17 mouse cellular contexts compared by ENCODE assay signal in the genomic region with DNA sequence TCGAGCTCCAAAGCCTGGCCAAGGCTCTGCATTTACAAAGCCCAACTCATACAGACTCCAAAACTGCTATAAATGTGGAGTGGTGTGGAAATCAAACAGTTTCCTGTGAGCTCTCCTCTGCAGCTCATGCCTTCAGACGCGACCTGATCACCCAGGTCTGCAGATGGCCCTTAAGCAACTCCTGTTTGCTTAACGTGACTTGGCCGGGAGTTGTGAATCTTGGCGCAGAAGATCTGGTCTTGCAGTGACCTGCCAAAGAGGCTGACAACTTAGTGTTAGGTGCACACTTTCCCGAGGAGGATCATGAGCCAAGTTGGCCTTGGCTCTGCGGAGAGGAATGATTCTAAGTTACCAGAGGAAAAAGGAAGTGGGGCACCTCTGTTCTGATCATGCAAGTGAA.
DNase-seq lines count a peak whose midpoint lies in the region; ATAC-seq and TF ChIP-seq lines count a peak whose summit lies in the region.
"Had no signal": no experiment of that assay in that cellular context is flagged by ENCODE, and none has a peak within 500 bp of the region (broad histone marks: within the 10 kb centered on the region; RNA-seq: fewer than 3 reads in every experiment).

No protein-coding gene starts in this region.

- H3K9me3 ChIP-seq in lung, postnatal 0 days (ENCODE audit: low read length) = no peaks in the 10 kb centered on the region
- H3K9me3 ChIP-seq: heart, embryonic 15.5 days had no signal

- no peaks in the 10 kb centered on the region for H3K4me1 ChIP-seq in lung, postnatal 0 days (ENCODE audit: insufficient read depth, low read depth, low read length)
- no peaks in the 10 kb centered on the region for H3K4me1 ChIP-seq in thymus, adult 2 months (replicated peaks; ENCODE audit: control insufficient read depth, insufficient read depth, low read length)
- H3K4me1 ChIP-seq: embryonic facial prominence, embryonic 12.5 days; heart, embryonic 15.5 days; midbrain, embryonic 10.5 days had no signal

- H3K4me3 ChIP-seq in gastrocnemius, adult 2 months = no peak overlapping the region
- no peak overlapping the region for H3K4me3 ChIP-seq in lung, postnatal 0 days (ENCODE audit: low read depth, low read length)
- H3K4me3 ChIP-seq in thymus, adult 2 months (ENCODE audit: control insufficient read depth, insufficient read depth, low read length) = no peak overlapping the region
- H3K4me3 ChIP-seq: embryonic facial prominence, embryonic 12.5 days; heart, embryonic 15.5 days; midbrain, embryonic 10.5 days had no signal

- H3K4me2 ChIP-seq in lung, postnatal 0 days (replicated peaks; ENCODE audit: low read depth, low read length) = no peak overlapping the region
- H3K4me2 ChIP-seq: embryonic facial prominence, embryonic 12.5 days; heart, embryonic 15.5 days had no signal

- no peak for ATAC-seq in lung, postnatal 0 days
- ATAC-seq in erythroblast, adult 5-6 weeks (replicated peaks; ENCODE audit: low FRiP score, poor library complexity, severe bottlenecking) = no peak
- ATAC-seq: forebrain, embryonic 16.5 days; liver, postnatal 0 days had no signal

- TF ChIP-seq EP300 in lung, postnatal 0 days (IDR thresholded peaks at IDR 0.05) = no peak

- H3K27ac ChIP-seq in gastrocnemius, adult 2 months = peak overlapping the region; percentile 54; the same call in 1 of the 2 replicates
- H3K27ac ChIP-seq in lung, postnatal 0 days (ENCODE audit: low read length) = no peak overlapping the region
- H3K27ac ChIP-seq in thymus, adult 2 months (ENCODE audit: control insufficient read depth, insufficient read depth, low read length) = no peak overlapping the region
- H3K27ac ChIP-seq: embryonic facial prominence, embryonic 12.5 days; heart, embryonic 15.5 days; midbrain, embryonic 10.5 days had no signal

- peak; percentile 38 for DNase-seq in adrenal gland, adult 2 months
- no peak for DNase-seq in adrenal gland, adult 18-20 months (ENCODE audit: low spot score in 2 of 2)
- DNase-seq in kidney, adult 11 months = peak; percentile 10
- DNase-seq in kidney, adult 18-20 months = no peak
- peak; percentile 87 for DNase-seq in gastrocnemius, adult 2 months
- peak; percentile 6 for DNase-seq in lung, postnatal 0 days (ENCODE audit: low spot score)
- no peak for DNase-seq in thymus, adult 2 months
- DNase-seq: cerebellum, adult 9-10 months; kidney, postnatal 14 days; liver, postnatal 0 days; retina, postnatal 1 day; thymus, adult 18-20 months had no signal

- intact Hi-C loops in gastrocnemius, adult 2 months (cut with DNase I) = loop anchor here (5.0 kb wide), 1 partner anchor 306 kb away; a partner anchor contains a TSS

- TF ChIP-seq CTCF in gastrocnemius, adult 2 months (IDR thresholded peaks at IDR 0.05) = no peak
- TF ChIP-seq CTCF in lung, postnatal 0 days (IDR thresholded peaks at IDR 0.05) = no peak
- no peak for TF ChIP-seq CTCF in thymus, adult 2 months (IDR thresholded peaks at IDR 0.05; ENCODE audit: borderline replicate concordance, control insufficient read depth, extremely low read depth, insufficient read depth, low read length, poor library complexity)

- H3K9ac ChIP-seq in lung, postnatal 0 days (replicated peaks; ENCODE audit: low read depth) = no peak overlapping the region
- H3K9ac ChIP-seq: embryonic facial prominence, embryonic 12.5 days; heart, embryonic 15.5 days; liver, postnatal 0 days had no signal

- H3K36me3 ChIP-seq in lung, postnatal 0 days (ENCODE audit: insufficient read depth, low read length) = no peaks in the 10 kb centered on the region
- no peaks in the 10 kb centered on the region for H3K36me3 ChIP-seq in thymus, adult 2 months (ENCODE audit: control insufficient read depth, insufficient read depth, low read length)
- H3K36me3 ChIP-seq: embryonic facial prominence, embryonic 12.5 days; heart, embryonic 15.5 days; midbrain, embryonic 10.5 days had no signal

- H3K27me3 ChIP-seq in lung, postnatal 0 days (replicated peaks; ENCODE audit: insufficient read depth, low read length) = no peaks in the 10 kb centered on the region
- no peaks in the 10 kb centered on the region for H3K27me3 ChIP-seq in thymus, adult 2 months (ENCODE audit: control insufficient read depth, insufficient read depth, low read length)
- H3K27me3 ChIP-seq: embryonic facial prominence, embryonic 12.5 days; heart, embryonic 15.5 days had no signal

- WGBS in lung, postnatal 0 days = 43% methylated on average over 8 of the region's 8 CpGs
- WGBS in thymus, adult 2 months = 69% methylated on average over 8 of the region's 8 CpGs

- no peak for TF ChIP-seq POLR2A in thymus, adult 2 months (IDR thresholded peaks at IDR 0.05; ENCODE audit: control insufficient read depth, extremely low read depth, insufficient read depth, low read length, poor library complexity)

Comparison
In these comparisons a context has a peak if more than half of its experiments do, and no peak if none do; other contexts are left out.
1. DNase-seq: peak in adrenal gland, adult 2 months (single experiment), kidney, adult 11 months (single experiment), gastrocnemius, adult 2 months (single experiment) and lung, postnatal 0 days (single experiment); none in adrenal gland, adult 18-20 months (0 of 2), kidney, adult 18-20 months (single experiment) and thymus, adult 2 months (single experiment).